Mouse (Mus musculus): ENCODE measurements around the gene Ubp1.

DNA sequence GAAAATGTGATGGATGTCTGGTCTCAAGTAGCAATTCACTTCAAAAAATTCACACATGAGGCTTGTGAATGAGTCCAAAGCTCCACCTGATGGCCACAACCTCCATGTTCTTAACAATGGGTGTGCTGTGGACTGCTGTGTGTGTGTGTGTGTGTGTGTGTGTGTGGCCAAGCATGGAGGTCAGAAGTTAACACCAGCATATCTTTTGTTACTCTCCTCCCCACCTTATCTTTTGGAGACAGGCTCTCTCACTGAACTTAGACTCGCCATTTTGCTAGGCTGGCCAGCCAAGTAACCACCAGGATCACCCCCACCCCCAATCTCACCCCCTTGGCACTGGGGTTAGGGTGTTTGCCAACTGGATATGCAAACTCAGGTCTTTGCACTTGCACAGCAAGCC, 83.3 kb downstream of the Ubp1 start:
- TF ChIP-seq POLR2A (IDR thresholded peaks at IDR 0.05; ENCODE audit: extremely low read depth, insufficient read depth, low read length) (no peak), CTCF (IDR thresholded peaks at IDR 0.05; ENCODE audit: extremely low read depth, insufficient read depth, low read length) (no peak)
